Mouse (Mus musculus) MEL (cell line): ENCODE measurements around the gene Sos1.

ENCODE experiments used
- CTCF ChIP-seq, 3 experiments: IDR thresholded peaks in 2 of 3; conservative IDR thresholded peaks in 1 of 3; 2 replicates each; pipeline ENCODE4 v1.5.1; 2011 to 2012; ENCODE audit warnings: low read length in 3 of 3, low read depth in 2 of 3, mild to moderate bottlenecking in 2 of 3, improper control_type of control experiment in 1 of 3, inconsistent platforms in 1 of 3, mixed read lengths in 1 of 3, moderate library complexity in 1 of 3; ENCODE audit not compliant: control insufficient read depth in 1 of 3, insufficient read depth in 1 of 3, poor library complexity in 1 of 3, severe bottlenecking in 1 of 3
- GATA1 ChIP-seq: IDR thresholded peaks from 2 replicates; pipeline ENCODE4 v1.6.1; 2011; ENCODE audit warnings: low read depth, low read length, improper control_type of control experiment
- POLR2A ChIP-seq, 2 experiments: IDR thresholded peaks; 2 replicates each; pipeline ENCODE4 v1.6.1; 2011 to 2012; ENCODE audit warnings: low read length in 2 of 2, mild to moderate bottlenecking in 2 of 2, control low read depth in 1 of 2, improper control_type of control experiment in 1 of 2, low read depth in 1 of 2, moderate library complexity in 1 of 2; ENCODE audit not compliant: control insufficient read depth in 1 of 2, insufficient read depth in 1 of 2, poor library complexity in 1 of 2

GRCm38 (mm10) chr17:80500025-80500424, 19.8 kb upstream of the Sos1 start:
- TF ChIP-seq POLR2A (IDR thresholded peaks at IDR 0.05; ENCODE audit: control insufficient read depth in 1 of 2, insufficient read depth in 1 of 2, low read depth in 1 of 2, low read length in 2 of 2, poor library complexity in 1 of 2) (no peak), GATA1 (no peak), CTCF (IDR thresholded peaks at IDR 0.05 in 2 of 3, conservative IDR thresholded peaks at IDR 0.05 in 1 of 3; ENCODE audit: control insufficient read depth in 1 of 3, insufficient read depth in 1 of 3, low read depth in 2 of 3, low read length in 3 of 3, poor library complexity in 1 of 3, severe bottlenecking in 1 of 3) (no peak)
